Mouse (Mus musculus): ENCODE results near the gene Ikzf2.

DNA sequence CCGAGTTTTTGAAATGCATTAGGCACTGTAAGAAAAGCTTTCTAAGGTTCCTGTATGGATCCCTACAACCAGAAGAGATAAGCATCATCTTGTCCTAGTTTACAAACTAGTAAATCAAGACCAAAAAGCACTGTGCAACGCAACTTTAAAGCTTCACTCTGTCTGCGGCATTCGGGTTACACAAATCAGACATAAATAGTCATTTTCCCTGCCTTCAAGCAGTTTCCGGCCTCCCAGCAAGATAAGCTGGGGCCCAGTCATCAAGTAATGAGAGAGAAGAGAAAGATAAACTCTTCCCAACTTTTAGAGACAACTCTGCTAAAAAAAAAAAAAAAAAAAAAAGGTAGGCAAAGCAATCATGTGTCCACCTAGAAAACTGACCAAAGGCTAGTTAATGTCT is 19.6 kb downstream of the Ikzf2 start:
- TF ChIP-seq CTCF (IDR thresholded peaks at IDR 0.05; ENCODE audit: borderline replicate concordance, control insufficient read depth, extremely low read depth, insufficient read depth, low read length, poor library complexity), result no peak
- no peak for TF ChIP-seq POLR2A (IDR thresholded peaks at IDR 0.05; ENCODE audit: control insufficient read depth, extremely low read depth, insufficient read depth, low read length, poor library complexity)
